Mouse (Mus musculus) gastrocnemius, adult 8-10 months (tissue): ENCODE data around the gene Anapc13. TPM values are rescaled to one million over a fixed set of nuclear protein-coding genes. Genes with fewer than 3 reads are reported as not detected.

Experiments
- DNase-seq, 2 experiments: peaks; one replicate each; pipeline ENCODE4 v3.0.0; 2022; ENCODE audit warnings: low spot score in 2 of 2
- total RNA-seq, 4 experiments: library from RNA; stranded (reverse); gene quantifications; 2 replicates each; pipeline ENCODE4 v1.2.4; 2022

Anapc13 gene
- 100 to 1,000 TPM; 232 to 263 (median 246) TPM for total RNA-seq

DNA sequence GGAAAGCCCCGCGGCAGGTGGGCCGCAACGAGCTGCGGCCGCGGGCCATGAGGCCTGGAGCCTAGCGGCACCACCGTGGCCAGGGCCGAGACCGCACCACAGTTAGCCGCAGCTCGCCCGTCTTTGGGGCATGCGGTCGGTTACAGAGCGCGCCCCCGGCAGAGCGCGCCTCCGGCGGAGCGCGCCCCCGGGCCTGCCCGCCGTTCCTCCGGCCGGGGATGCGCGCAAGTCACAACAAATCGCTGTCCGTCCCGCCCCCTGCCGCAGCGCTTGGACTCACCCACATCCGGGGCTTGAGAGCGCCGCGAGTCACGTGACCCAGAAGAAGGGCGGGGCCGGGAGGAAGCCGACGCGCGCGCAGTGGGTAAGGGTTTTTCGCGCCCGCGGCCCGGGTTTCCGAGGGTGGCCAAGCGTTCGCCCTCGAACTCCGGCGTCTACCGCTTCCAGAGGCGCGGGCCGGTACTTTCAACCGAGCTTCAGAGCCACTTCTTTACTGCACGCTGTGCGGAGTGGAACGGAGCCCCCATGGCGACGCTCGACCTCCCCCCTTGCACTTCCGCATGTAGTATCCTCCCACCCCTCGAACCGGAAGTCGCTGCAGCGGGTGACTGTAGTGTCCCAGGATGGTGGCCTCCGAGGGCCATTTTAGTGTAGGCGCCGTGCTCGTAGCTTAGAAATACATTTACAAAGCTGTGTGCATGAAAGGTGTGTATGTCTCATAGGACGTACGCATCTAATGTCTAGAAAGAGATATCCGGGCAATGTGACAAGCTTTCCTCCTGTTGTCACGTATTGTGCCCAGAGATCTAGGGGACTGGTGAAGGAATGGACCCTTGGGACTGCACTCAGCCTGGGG is at the start of gene Anapc13, which contains the start of gene Cep63:
Gene Anapc13 (plus strand): TSS at position 314 of the 856 bp plus-strand sequence.
Gene Cep63 (minus strand): TSS at position 552 of the 856 bp plus-strand sequence.
- peak; percentile 97 for DNase-seq

DNA sequence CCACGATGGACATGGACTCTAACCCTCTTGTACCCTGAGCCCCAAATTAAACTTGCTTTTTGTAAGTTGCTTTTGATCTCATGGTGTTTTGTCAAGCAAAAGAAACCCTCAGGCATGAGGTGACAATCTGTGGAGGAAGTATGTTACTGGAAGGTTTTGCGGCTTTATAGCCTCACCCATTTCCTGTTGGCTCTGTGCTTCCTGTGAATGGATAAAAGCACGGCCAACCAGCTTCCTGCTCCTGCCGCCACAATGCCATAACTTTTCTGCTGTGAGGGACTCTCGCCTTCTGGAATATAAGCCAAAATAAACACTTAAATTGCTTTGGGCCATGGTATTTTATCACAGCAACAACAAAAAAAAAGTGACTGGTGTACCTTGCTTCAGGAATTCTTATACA is 48.6 kb upstream of the Anapc13 start:
- no peak for DNase-seq

DNA sequence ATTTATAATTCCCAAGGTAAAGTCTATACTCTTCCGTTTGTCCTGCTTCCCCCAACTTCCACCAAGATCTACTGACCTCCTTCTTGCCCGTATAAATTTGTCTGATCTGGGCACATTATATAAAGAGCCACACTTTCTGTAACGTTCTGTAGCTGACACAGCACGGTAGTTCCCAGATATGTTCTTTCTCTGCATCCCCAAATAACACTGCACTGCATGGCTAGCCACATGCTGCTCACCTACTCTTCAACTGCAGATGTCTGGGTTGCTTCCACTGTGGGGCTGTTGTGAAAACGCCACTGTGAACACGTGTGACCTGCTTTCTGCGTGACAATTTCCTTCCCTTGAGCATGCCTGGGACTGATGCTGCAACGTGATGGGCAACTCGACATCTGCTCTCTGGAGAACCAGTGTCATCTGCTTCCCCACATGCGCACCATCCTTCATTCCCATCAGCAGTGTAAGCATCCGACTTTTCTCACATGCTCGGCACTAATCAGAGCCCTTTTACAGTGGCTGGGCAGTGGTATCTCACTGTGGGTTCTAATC is 44.1 kb upstream of the Anapc13 start:
- DNase-seq: no peak

GRCm38 (mm10) chr9:102587347-102587746 is 38.7 kb upstream of the Anapc13 start:
- no peak for DNase-seq

DNA sequence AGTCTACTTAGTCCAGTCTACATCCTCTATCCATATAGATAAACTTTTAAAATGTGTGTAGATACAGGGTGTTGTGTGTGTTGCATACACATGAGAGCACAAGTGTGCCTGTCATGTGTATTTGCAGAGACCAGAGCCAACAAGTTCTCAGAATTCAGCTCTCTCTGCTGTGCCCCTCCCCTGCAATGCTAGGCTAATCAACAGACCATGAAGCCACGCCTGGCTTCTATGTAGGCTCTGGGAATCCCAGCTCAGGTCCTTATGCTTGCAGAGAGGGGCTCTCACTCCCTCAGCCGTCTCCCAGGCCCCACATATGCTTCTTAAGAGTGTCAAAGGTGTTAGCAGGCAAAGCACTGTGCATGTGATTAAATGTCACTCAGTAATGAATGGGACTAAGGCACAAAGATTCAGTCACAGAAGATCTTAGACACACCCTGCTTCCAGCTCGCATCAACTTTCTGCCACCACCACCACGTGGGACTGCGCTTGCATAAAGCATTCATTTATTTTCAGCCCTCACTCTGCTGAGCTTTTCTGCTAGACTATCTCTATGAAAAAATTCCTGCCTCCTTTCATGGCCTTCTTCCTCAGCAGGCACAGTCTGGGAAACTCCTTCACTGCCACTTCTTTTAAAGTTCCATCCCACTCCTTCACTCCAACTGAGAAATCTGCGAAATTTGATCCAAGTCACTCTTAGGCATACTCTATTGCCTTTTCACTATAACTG is 31.3 kb upstream of the Anapc13 start:
- DNase-seq: no peak

DNA sequence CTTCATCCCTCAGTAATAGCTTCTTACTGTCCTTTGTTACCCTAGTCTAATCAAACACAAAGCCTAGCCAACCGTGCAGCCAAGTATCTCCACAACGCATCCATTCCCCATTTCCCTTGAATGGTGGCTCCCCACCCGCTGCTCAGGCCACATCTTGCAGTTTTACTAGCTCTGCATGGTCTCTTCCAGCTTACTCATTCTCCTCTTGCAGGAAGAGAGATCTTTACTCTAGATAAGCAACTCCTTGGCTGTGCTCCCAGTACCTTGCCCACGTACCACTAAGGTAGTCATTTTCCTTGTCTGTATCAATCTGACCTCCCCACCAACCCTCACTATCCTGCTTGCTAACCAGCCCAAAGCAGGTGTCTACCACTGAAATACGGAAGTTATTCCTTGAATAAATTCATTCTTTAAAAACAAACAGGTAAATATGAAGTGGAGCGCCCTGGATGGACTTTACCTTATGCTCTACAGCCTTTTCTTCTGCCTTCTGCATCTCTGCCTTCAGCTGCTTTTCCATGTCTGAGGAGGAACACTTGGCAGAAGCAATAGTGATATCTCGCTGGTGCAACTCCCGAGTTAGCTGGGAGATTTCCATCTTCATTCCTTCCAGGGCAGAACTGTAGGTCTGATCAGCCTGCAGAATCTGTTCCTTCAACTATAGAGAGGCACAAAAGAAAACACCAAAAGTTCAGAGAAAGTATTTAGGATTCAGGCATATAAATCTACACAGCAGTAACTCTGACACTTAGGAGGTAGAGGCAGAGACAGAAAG is 30.2 kb upstream of the Anapc13 start:
- no peak for DNase-seq

DNA sequence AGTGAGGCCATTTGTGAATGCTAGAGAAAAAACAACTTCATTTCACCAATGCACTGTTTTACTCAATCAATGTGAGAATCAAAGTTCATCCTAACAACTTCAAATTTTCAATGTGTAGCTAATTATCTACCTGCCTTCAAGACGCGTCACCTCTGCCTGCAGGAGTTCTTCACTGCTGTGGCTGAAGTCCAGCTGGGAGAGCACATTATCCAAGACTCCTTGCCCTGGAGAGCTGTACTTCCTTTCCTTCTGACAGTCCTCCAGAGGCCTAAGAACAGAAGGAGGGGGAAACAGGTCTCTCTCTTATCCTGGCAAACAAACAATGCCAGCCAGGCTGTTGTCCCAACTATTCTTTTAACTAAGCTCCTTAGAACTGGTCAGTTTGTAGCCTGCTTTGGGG is 24.9 kb upstream of the Anapc13 start:
- no peak for DNase-seq

- DNase-seq: no peak
Measured at GRCm38 (mm10) chr9:102601666-102602065, 24.4 kb upstream of the Anapc13 start.

DNA sequence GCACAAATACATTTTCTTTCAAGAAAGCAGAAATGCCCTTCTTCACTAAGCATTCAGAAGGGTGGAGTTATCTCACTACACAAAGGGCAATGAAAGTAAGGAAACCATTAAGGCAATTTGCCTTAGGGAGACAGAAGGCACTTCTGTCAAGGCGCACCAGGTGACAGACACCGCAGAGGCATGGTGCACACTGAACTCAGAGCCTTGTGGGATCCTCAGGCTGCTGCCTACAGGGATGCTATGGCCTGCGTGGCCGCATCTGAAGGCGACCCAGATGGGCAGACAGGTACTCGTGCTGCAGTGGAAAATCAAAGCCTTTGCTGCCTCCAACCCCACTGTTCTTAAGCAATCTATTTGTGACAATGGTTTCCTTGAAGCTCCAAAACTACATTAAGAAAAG is 20.9 kb upstream of the Anapc13 start:
- DNase-seq: no peak

GRCm38 (mm10) chr9:102607471-102607870 is 18.6 kb upstream of the Anapc13 start:
- DNase-seq: no peak

DNA sequence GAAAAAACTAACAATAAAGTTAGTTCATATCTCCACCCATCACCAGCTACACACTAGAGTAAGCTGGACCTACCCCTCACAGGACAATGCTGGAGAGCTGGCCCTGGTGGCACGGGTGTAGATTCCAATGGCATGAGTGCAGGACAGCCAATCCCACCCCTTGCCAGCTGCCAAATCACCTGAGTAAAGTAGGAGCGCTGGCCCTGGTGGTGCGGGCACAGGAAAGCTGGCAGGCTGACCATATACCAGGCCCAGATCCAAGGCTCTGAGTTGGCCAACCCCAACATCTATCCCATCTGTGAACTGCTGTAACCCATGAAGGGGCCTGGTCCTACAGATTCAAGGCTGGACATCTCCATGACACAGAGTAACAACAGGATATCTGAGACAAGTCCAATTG is 16.9 kb upstream of the Anapc13 start:
- DNase-seq: no peak

GRCm38 (mm10) chr9:102615071-102615470 is 11.0 kb upstream of the Anapc13 start:
- DNase-seq: no peak

DNA sequence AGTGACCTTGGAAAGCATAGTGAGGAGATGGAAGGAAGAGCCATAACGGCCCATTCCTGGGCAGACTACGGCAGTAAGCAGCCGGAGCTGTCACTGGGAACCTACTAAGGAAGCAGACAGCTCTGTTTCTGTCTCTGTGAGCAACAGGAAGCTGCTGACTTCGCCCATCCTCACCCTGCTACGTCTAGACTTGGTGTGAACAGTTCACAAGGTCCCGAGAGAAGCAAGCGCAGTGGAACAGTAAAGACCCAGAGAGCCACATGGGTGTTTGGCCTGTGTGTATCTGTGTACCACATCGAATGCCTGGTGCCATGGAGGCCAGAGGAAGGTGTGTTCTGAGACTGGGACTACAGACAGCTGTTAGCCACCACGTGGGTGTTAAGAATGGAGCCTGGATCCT is 9.8 kb upstream of the Anapc13 start:
- no peak for DNase-seq

- DNase-seq: no peak
Measured at GRCm38 (mm10) chr9:102621385-102621784, 4.7 kb upstream of the Anapc13 start.

DNA sequence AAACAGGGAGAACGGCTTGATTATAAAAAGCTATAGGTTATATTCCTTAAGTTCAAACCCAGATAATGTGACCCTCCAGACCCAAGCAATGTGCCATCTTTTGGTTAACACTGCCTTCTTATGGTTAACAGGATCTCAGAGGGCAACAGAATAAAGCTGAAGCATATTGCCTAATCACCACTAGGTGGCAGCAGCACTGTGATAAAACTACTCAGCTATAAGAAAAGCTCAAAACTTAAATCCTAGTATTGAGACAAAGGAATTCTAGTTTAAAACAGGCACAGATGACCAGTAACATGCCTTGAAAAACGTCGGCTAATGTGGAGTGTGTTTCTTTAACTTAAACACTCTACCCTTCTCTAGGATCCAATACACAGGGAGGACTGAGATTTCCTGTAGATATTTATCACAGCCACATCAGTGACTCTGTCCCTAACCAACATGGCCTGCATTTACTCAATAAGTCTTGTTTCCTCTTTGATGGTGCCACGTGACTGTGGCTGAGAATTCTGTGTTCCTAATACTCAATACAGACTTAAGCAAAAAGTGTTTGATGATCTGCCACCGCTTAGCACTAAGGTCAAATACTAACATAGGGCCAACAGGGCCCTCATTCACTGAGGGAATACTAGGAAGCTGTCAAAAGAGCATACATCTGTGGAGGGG is 3.8 kb upstream of the Anapc13 start:
- no peak for DNase-seq

DNA sequence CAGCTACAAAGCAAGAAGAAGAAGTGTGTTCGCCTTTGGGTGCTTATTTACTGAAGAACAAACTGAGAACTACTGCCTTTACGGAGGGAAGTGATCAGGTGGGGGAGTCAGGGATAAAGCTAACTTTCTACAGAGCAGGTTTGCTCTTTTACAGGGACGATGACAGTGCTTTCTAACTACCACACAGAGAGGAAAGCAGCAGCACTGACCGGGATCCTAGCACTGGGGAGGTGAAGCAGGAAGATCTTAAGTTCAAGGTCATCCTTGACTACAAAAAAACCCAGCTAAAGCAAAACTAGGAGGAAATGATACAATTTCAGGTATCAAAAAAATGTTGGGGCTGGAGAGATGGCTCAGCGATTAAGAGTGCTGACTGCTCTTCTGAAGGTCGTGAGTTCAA is 3.2 kb upstream of the Anapc13 start:
- no peak for DNase-seq

GRCm38 (mm10) chr9:102623581-102623980 is 2.5 kb upstream of the Anapc13 start:
- no peak for DNase-seq

GRCm38 (mm10) chr9:102625401-102625982 is 604 bp upstream of the Anapc13 start:
- DNase-seq: peak in 1 of 2 experiments; percentile 32

DNA sequence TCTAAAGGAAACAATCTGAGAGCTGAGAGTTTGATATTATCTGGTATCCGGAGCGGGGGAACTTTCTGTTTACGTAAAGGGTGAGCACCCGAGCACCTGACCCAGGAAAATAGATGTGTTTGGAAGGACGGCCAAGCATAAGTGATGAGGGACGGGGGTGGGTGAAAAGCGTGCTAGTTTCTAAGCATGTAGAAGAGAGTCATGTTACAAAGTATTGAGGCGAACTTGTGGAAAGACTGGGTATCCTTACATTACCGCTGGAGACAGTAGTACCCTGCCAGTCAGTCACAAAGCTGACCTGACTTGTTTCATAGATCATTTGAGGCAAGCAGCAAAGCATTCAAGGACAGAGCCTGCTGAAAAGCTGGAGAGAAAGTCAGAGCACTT is 736 bp downstream of the Anapc13 start:
- no peak for DNase-seq

- no peak for DNase-seq
Measured at GRCm38 (mm10) chr9:102627442-102627841, 1.3 kb downstream of the Anapc13 start.

GRCm38 (mm10) chr9:102629052-102629451 is 3.0 kb downstream of the Anapc13 start:
- DNase-seq: no peak
